Mouse (Mus musculus) hindbrain, embryonic 15.5 days (tissue): ENCODE results near the gene Slc6a9. TPM values are rescaled to one million over a fixed set of nuclear protein-coding genes. Genes with fewer than 3 reads are reported as not detected.

ENCODE experiments used
- ATAC-seq: fragments of 200-750 bp; cut with Nextera tagmentation; 2 replicates; pipeline ENCODE4 v1.8.0; 2017; ENCODE audit warnings: low read depth, moderate number of reproducible peaks, moderate TSS enrichment; ENCODE audit not compliant: low FRiP score
- H3K27ac ChIP-seq: fragments of 300-500 bp; sonication (generic); replicated peaks from 2 replicates; pipeline ENCODE4 v1.5.1; 2015; ENCODE audit warnings: mild to moderate bottlenecking, inconsistent platforms
- H3K27me3 ChIP-seq: fragments of 300-500 bp; sonication (generic); 2 replicates; pipeline ENCODE4 v1.6.1; 2015; ENCODE audit warnings: control low read depth, inconsistent platforms
- H3K36me3 ChIP-seq: fragments of 300-500 bp; sonication (generic); 2 replicates; pipeline ENCODE4 v1.6.1; 2015; ENCODE audit warnings: control low read depth, inconsistent platforms
- H3K4me1 ChIP-seq: fragments of 300-500 bp; sonication (generic); replicated peaks from 2 replicates; pipeline ENCODE4 v1.6.1; 2015; ENCODE audit warnings: control low read depth, inconsistent platforms
- H3K4me2 ChIP-seq: fragments of 300-500 bp; sonication (generic); 2 replicates; pipeline ENCODE4 v1.6.1; 2015; ENCODE audit warnings: moderate library complexity, mild to moderate bottlenecking, inconsistent platforms
- H3K4me3 ChIP-seq: fragments of 300-500 bp; sonication (generic); 2 replicates; pipeline ENCODE4 v1.5.1; 2015; ENCODE audit warnings: mild to moderate bottlenecking, inconsistent platforms
- H3K9ac ChIP-seq: fragments of 300-500 bp; sonication (generic); 2 replicates; pipeline ENCODE4 v1.6.1; 2015; ENCODE audit warnings: inconsistent platforms
- H3K9me3 ChIP-seq: fragments of 300-500 bp; sonication (generic); 2 replicates; pipeline ENCODE4 v1.6.1; 2016; ENCODE audit warnings: control low read depth, inconsistent platforms
- WGBS: fragments of 180-500 bp; shearing (Covaris S2); methylation state at CpG from one replicate; pipeline ENCODE4 v1.1.7; 2015; 5-methylcytosine and 5-hydroxymethylcytosine counted together
- polyA plus RNA-seq: library from polyadenylated mRNA; unstranded; fragments of >200 nt; fragmentation: Nextera tagmentation; extraction: Ambion mirVana; gene quantifications from 2 replicates; pipeline ENCODE4 v1.2.1, GENCODE M21; 2015

The Slc6a9 gene
- polyA plus RNA-seq, 1 experiment from 2014 or later = 48.1 TPM

DNA sequence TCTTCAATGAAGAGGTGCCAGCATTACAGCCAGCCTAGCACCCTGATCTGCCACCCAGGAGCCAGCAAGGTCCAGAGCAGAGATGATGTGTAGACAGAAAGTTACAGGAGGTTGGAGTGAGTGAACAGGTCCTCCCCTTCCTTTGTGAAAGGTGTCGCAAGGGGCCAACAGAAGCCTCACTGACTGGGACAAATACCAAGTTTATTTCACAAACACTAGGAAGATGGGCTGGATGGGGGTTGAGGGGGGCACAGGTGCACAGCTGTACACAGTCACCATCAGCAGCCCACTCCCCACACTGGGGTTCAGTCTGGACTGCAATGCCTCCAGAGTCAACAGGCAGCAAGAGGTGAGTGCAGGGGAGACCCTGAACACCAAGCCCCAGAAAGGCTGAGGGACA lies 49.8 kb downstream of the Slc6a9 start:
- 95% methylated on average over 1 of the region's 1 CpGs for WGBS
- Histone ChIP-seq H3K36me3 (peaks cover 21% of the 10 kb centered on the region), H3K9me3 (no peaks in the 10 kb centered on the region), H3K4me3 (peak overlapping the region; percentile 81), H3K4me1 (peaks cover 66% of the 10 kb centered on the region), H3K4me2 (peak overlapping the region; percentile 94), H3K9ac (peak overlapping the region; percentile 94), H3K27me3 (no peaks in the 10 kb centered on the region), H3K27ac (0 out of 2 replicates have a peak overlapping the region, but pooled peaks have one; percentile 89)
- no peak for ATAC-seq

DNA sequence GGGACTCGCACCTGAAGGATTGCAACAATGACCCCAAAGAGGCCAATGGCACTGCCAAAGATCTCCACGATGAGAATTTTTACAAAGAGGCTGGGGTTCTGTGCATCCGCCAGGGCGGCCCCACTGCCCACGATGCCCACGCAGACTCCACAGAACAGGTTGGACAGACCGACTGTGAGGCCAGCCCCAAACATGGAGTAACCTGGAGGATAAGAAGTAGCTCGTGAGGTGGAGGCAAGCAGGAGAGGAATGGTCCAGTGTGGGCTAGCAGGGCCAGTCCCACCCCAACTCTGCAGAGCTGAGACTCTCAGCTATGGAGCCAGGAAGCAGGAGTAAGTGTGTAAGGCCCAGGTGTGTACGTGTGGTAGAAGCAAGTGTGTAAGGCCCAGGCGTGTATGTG lies 50.8 kb downstream of the Slc6a9 start:
- H3K9me3 ChIP-seq = no peaks in the 10 kb centered on the region
- H3K36me3 ChIP-seq = peaks cover 22% of the 10 kb centered on the region
- peaks cover 59% of the 10 kb centered on the region for H3K4me1 ChIP-seq
- no peak overlapping the region; the same call in 1 of the 2 replicates for H3K4me3 ChIP-seq
- ATAC-seq = no peak
- H3K9ac ChIP-seq = no peak overlapping the region
- no peak overlapping the region for H3K27ac ChIP-seq
- H3K4me2 ChIP-seq = no peak overlapping the region
- no peaks in the 10 kb centered on the region for H3K27me3 ChIP-seq
- WGBS = 95% methylated on average over 10 of the region's 10 CpGs

DNA sequence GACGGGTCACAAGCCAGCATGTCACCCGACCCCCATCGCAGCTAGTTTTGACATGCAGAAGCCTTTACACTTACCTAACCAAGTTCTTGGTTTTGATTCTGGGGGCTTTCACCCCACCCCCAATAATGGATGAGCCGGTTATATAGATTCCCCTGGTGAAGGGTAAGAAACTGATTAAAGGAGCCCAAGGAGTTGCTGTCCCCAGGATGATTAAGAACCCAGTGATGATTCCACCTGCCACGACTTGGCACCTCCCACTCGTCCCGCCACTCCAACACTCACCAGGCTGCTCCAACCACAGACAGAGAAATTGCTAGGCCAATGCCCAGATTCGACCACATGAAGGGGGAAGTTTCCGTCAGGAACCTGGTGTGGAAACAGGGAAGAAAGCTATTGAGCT lies 51.7 kb downstream of the Slc6a9 start:
- ATAC-seq = no peak

DNA sequence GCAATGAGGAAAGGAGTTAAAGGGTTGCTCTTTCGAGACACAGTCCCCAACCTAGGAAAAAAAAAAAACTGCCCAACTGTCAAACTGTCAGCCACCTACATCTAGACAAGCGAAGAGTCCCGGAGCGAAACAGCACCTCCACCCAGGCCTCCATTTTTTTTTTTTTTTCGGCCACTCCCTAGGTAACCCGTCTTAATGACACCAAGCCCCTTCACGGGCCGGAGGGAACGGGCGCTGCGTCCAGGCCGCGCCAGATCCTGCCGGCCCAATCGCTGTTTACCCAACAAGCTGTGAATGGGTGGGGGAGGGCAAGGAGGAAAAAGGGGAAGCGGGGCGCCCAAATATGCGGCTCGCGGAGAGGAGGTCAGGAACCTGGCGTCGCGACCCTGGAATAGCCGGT lies 52.3 kb downstream of the Slc6a9 start:
- Histone ChIP-seq H3K4me1 (peaks cover 53% of the 10 kb centered on the region), H3K36me3 (peaks cover 18% of the 10 kb centered on the region), H3K9me3 (no peaks in the 10 kb centered on the region), H3K4me3 (peak overlapping the region; percentile 98), H3K9ac (peak overlapping the region; percentile 93), H3K27me3 (no peaks in the 10 kb centered on the region), H3K4me2 (peak overlapping the region; percentile 83), H3K27ac (peak overlapping the region; percentile 64)
- no peak for ATAC-seq
- WGBS = 2% methylated on average over 24 of the region's 24 CpGs

More for the DNA sequence above, 51.7 kb downstream of the Slc6a9 start:
- H3K27me3 ChIP-seq = no peaks in the 10 kb centered on the region
- no peaks in the 10 kb centered on the region for H3K9me3 ChIP-seq
- H3K9ac ChIP-seq = peak overlapping the region; percentile 93; the same call in 1 of the 2 replicates
- H3K36me3 ChIP-seq = peaks cover 21% of the 10 kb centered on the region
- peaks cover 55% of the 10 kb centered on the region for H3K4me1 ChIP-seq
- H3K4me2 ChIP-seq = peak overlapping the region; percentile 83
- H3K4me3 ChIP-seq = peak overlapping the region; percentile 98
- no peak overlapping the region for H3K27ac ChIP-seq
- WGBS = 87% methylated on average over 9 of the region's 9 CpGs

DNA sequence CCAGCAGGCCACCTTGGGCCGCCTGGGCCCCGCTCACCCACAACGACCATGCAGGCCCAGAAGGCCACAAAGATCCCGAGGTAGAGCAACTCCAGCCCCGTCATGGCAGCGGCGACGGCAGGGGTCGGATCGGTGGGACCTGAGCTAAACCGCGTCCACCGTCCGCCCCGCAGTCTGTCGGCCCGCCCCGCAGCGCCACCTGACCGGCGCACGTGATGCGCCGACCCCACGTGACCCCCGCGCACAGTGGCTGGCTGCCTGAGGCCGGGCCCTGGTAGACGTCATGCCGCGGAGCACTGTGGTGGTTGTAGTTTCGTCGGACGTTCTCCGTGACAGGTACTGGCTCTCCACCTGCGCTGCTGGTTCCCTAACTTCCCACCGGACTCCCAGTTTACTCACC lies 52.8 kb downstream of the Slc6a9 start, which contains the start of gene Atp6v0b:
TSS of gene Atp6v0b (minus strand) at position 201 of the 400 bp plus-strand sequence.
- WGBS = under 1% methylated on average over 37 of the region's 37 CpGs
- peak within 1 kb of the TSS; percentile 64 for H3K27ac ChIP-seq
- no peaks in the 10 kb centered on the region for H3K27me3 ChIP-seq
- peaks cover 18% of the 10 kb centered on the region for H3K36me3 ChIP-seq
- peak; percentile 86 for ATAC-seq
- peak within 1 kb of the TSS; percentile 98 for H3K4me3 ChIP-seq
- H3K9me3 ChIP-seq = no peaks in the 10 kb centered on the region
- H3K4me1 ChIP-seq = peaks cover 51% of the 10 kb centered on the region
- H3K9ac ChIP-seq = peak within 1 kb of the TSS; percentile 93
- peak within 1 kb of the TSS; percentile 83 for H3K4me2 ChIP-seq

DNA sequence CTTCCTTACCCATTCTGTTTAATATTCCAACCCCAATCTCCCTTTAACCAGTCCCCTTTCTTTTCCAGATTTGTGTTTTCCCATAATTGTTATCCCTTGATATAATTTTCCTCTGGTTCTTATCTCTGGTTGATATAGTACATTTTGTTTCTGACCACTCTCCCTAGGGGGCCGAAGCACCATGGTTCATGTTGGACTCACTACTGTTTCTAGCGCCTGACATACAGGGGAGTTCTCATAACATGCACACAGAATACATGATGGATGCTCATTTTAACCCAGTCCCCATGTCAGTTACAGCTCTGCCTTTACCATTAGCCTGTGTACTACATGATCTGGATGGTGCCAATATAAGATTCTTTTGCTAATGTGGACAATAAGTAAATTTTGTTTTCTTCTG lies 53.6 kb downstream of the Slc6a9 start:
- Histone ChIP-seq H3K27me3 (no peaks in the 10 kb centered on the region), H3K9me3 (no peaks in the 10 kb centered on the region), H3K4me1 (peaks cover 46% of the 10 kb centered on the region), H3K27ac (no peak overlapping the region), H3K4me3 (peak overlapping the region; percentile 98), H3K9ac (peak overlapping the region; percentile 61; the same call in 1 of the 2 replicates), H3K4me2 (peak overlapping the region; percentile 83), H3K36me3 (peaks cover 18% of the 10 kb centered on the region)
- ATAC-seq = no peak
- WGBS = 75% methylated on average over 2 of the region's 2 CpGs

DNA sequence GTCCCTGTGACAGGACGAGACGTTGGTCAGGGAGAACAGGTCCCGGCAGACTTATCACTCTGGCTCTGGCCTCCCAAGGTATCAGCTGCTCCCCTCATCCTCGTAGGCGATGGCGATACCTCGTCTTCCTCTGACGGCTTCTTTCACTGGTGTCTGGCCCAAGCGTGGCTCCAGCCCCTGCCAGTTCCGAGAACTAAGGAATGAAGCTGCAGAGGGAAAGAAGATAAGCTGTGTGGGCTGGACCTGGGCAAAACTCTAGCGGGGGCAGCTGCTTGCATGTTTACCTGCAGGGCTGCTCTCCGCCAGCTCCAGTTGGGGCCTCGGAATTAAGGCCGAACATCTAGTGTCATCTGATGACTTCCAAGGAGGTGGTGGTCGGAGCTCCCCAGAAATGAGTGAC lies 55.2 kb downstream of the Slc6a9 start:
- H3K36me3 ChIP-seq = peaks cover 20% of the 10 kb centered on the region
- no peak overlapping the region for H3K4me2 ChIP-seq
- H3K9me3 ChIP-seq = no peaks in the 10 kb centered on the region
- no peak overlapping the region for H3K9ac ChIP-seq
- H3K27me3 ChIP-seq = no peaks in the 10 kb centered on the region
- ATAC-seq = no peak
- WGBS = 95% methylated on average over 15 of the region's 15 CpGs
- peaks cover 35% of the 10 kb centered on the region for H3K4me1 ChIP-seq
- no peak overlapping the region for H3K27ac ChIP-seq
- H3K4me3 ChIP-seq = no peak overlapping the region

DNA sequence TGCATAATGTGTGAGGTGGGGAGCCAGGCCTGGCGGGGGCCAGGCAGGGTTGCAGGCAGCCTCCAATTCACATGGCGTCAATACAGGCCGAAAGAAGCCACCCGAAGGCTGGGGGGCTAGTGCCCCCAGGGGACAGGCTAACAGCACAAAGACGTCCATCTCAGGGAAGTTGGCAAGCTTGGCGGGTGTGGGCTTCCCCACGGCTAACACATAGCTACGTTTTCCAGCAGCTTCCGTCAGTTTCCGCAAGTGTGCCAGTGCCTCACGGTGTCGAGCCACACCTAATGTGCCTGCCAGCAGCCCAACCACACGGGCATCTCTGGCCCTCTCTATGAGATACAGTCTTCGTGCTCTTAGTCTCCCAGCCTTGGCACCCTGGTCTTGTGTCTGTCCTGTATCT lies 55.7 kb downstream of the Slc6a9 start:
- Histone ChIP-seq H3K9me3 (no peaks in the 10 kb centered on the region), H3K4me2 (no peak overlapping the region)
- WGBS = 90% methylated on average over 14 of the region's 14 CpGs

DNA sequence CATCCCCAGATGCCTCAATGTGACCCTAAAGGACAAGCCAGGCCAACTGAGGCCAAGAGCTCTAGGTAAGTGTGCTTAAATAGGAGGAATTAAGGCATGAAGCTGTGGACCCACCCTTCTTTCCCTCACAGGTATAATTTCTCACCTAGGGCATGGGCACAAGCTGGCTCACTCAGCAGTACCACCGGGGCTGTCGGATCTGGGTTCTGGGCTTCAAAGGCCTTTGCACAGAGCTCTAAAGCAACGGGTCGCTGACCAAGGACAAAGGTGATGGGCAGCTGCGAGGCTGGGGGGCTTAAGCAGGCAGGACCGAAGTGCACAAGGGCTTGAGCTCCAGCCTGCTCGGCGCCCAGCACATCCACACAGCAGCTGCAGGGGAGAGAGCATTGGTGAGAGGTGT lies 56.4 kb downstream of the Slc6a9 start:
- peak overlapping the region; percentile 56 for H3K4me3 ChIP-seq
- H3K9ac ChIP-seq = no peak overlapping the region
- no peak overlapping the region for H3K27ac ChIP-seq
- no peaks in the 10 kb centered on the region for H3K27me3 ChIP-seq
- WGBS = 70% methylated on average over 8 of the region's 8 CpGs
- H3K4me2 ChIP-seq = peak overlapping the region; percentile 67
- no peak for ATAC-seq
- peaks cover 25% of the 10 kb centered on the region for H3K4me1 ChIP-seq
- H3K9me3 ChIP-seq = no peaks in the 10 kb centered on the region
- peaks cover 24% of the 10 kb centered on the region for H3K36me3 ChIP-seq

More for the DNA sequence above, 55.7 kb downstream of the Slc6a9 start:
- Histone ChIP-seq H3K27me3 (no peaks in the 10 kb centered on the region), H3K36me3 (peaks cover 23% of the 10 kb centered on the region), H3K27ac (no peak overlapping the region), H3K4me1 (peaks cover 32% of the 10 kb centered on the region), H3K4me3 (no peak overlapping the region), H3K9ac (no peak overlapping the region)
- ATAC-seq = no peak

DNA sequence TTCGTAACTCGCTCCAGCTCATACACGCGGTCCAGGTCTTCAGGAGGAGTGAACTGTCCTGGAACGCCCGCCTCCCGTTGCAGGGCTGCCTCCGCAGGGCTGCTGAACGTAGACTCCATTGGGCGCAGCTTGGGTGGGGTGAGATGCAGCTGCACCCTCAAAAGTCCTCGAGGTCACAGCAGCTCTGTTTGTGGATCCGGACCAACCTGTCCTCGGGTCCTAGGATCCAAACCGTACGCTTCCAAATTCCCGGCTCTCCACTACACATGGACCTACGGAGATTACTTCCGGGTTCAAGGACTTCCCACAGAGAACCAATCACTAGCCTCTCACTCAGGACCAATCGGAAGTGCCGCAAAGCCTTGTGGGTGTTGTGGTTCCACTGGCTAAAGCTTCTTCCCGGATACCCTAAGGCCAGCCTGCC lies 57.4 kb downstream of the Slc6a9 start, which contains the start of gene Dph2:
TSS of gene Dph2 (minus strand) at position 295 of the 424 bp plus-strand sequence.
- Histone ChIP-seq H3K36me3 (peaks cover 27% of the 10 kb centered on the region), H3K9ac (peak within 1 kb of the TSS; percentile 30), H3K9me3 (no peaks in the 10 kb centered on the region), H3K4me2 (peak within 1 kb of the TSS; percentile 67), H3K27ac (no peak within 1 kb of the TSS), H3K27me3 (no peaks in the 10 kb centered on the region), H3K4me1 (peaks cover 16% of the 10 kb centered on the region), H3K4me3 (peak within 1 kb of the TSS; percentile 56)
- peak; percentile 87 for ATAC-seq
- under 1% methylated on average over 21 of the region's 21 CpGs for whole genome bisulfite sequencing

DNA sequence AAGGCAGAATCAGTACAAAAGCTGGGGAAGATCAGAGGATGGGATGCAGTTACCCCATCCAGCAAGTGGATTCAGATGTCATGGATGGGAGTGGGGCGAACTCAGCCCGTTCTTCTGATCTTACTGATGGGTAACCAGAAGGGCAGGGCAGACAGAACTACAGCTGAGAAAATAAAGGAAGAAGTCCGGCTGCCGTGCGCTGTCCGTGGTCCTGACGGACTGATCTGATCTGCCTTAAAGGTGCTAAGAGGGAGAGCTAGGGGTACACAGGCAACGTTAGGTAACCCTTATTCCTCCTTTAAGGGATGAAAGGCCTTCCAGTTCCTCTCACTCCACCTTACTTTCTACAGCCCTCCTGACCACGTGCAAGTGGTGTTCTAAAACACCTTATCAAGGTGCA lies 59.1 kb downstream of the Slc6a9 start:
- H3K4me3 ChIP-seq = no peak overlapping the region
- no peak overlapping the region for H3K4me2 ChIP-seq
- H3K9ac ChIP-seq = no peak overlapping the region
- no peaks in the 10 kb centered on the region for H3K9me3 ChIP-seq
- peaks cover 35% of the 10 kb centered on the region for H3K36me3 ChIP-seq
- no peak for ATAC-seq
- H3K27ac ChIP-seq = no peak overlapping the region
- peaks cover 13% of the 10 kb centered on the region for H3K4me1 ChIP-seq
- 30% methylated on average over 9 of the region's 9 CpGs for WGBS
- no peaks in the 10 kb centered on the region for H3K27me3 ChIP-seq

DNA sequence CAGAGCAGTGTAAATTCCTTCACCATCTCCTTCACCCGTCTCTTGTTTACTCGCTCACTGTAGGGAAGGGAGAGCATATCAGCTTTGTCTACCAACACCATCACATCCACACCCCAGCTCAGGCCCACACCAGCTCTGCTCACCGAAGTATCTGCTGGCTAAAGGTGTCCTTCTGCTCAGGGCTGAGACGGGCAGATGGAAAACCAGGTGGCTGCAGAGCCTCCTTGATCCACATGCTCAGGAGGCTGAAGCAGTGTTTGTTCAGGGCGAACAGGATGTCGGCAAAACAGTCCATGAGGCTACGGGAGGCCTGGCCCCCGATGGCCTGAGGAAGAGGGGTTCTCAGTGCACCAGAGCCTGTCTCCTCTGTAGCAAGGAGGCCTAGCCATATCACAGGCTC lies 60.3 kb downstream of the Slc6a9 start:
- Histone ChIP-seq H3K4me2 (no peak overlapping the region), H3K4me1 (peaks cover 13% of the 10 kb centered on the region), H3K27me3 (no peaks in the 10 kb centered on the region), H3K27ac (no peak overlapping the region), H3K9me3 (no peaks in the 10 kb centered on the region), H3K36me3 (peaks cover 40% of the 10 kb centered on the region), H3K4me3 (no peak overlapping the region), H3K9ac (no peak overlapping the region)
- 94% methylated on average over 8 of the region's 8 CpGs for WGBS
- no peak for ATAC-seq

DNA sequence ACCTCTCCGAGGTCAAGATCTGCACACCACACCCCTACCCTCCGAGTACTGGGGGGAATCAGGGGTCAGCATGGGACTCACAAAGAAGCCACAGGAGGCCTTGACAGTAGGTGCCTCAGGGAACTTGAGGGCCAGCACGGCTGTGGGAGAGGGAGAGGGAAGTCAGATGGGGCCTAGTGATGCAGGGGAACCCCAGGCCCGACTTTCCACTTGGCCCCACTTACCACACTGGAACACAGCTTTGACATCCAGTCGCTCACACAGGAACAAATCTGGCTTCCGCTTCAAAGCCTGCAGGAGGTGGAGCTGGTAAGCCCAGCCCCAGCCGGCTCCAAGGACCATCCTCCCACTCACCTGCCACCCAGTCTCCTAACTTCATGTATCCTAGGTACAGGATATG lies 61.0 kb downstream of the Slc6a9 start:
- peaks cover 13% of the 10 kb centered on the region for H3K4me1 ChIP-seq
- H3K4me2 ChIP-seq = no peak overlapping the region
- H3K9me3 ChIP-seq = no peaks in the 10 kb centered on the region
- H3K27ac ChIP-seq = no peak overlapping the region
- no peak for ATAC-seq
- WGBS = 75% methylated on average over 7 of the region's 7 CpGs
- H3K36me3 ChIP-seq = peaks cover 48% of the 10 kb centered on the region
- H3K9ac ChIP-seq = no peak overlapping the region
- no peak overlapping the region for H3K4me3 ChIP-seq
- no peaks in the 10 kb centered on the region for H3K27me3 ChIP-seq
